Mouse (Mus musculus): ENCODE data around the gene Tent2. TPM values are rescaled to one million over a fixed set of nuclear protein-coding genes. Genes with fewer than 3 reads are reported as not detected.

Tent2 gene
- total RNA-seq, 1 experiment: 27.9 TPM

- TF ChIP-seq HCFC1 (IDR thresholded peaks at IDR 0.05; ENCODE audit: borderline replicate concordance, insufficient read depth, low read length) (no peak), ZNF384 (IDR thresholded peaks at IDR 0.05; ENCODE audit: low read depth, low read length) (no peak), MAFK (IDR thresholded peaks at IDR 0.05; ENCODE audit: insufficient read depth, low read depth, low read length) (no peak), CHD2 (IDR thresholded peaks at IDR 0.05; ENCODE audit: low read depth, low read length) (no peak), ZC3H11A (IDR thresholded peaks at IDR 0.05; ENCODE audit: borderline replicate concordance, low read depth, low read length) (no peak)
These were observed 61.5 kb downstream of the Tent2 start for GRCm38 (mm10) chr13:93130674-93131073.

GRCm38 (mm10) chr13:93128961-93129360, 63.2 kb downstream of the Tent2 start:
- in situ Hi-C loops (cut with MboI; ENCODE audit: low sequenced_read_pairs in 2 of 2, unreplicated experiment in 2 of 2): no loop called here
- no peaks in the 10 kb centered on the region for H3K4me1 ChIP-seq (ENCODE audit: control insufficient read depth in 2 of 2, insufficient read depth in 2 of 2, low read length in 2 of 2, poor library complexity in 1 of 2)
- DNase-seq (ENCODE audit: low read depth, low spot score): no peak

More at GRCm38 (mm10) chr13:93130674-93131073, 61.5 kb downstream of the Tent2 start:
- Histone ChIP-seq H3K9ac (ENCODE audit: insufficient read depth, low read depth, low read length, poor library complexity, severe bottlenecking) (no peak overlapping the region), H3K9me3 (ENCODE audit: control insufficient read depth, insufficient read depth, low read depth, low read length) (no peaks in the 10 kb centered on the region), H3K4me3 (ENCODE audit: insufficient read depth in 1 of 2, low read depth in 1 of 2, low read length in 2 of 2, poor library complexity in 1 of 2, severe bottlenecking in 1 of 2) (no peak overlapping the region), H3K27ac (ENCODE audit: insufficient read depth, low read depth, low read length, poor library complexity, severe bottlenecking) (no peak overlapping the region), H3K36me3 (ENCODE audit: control insufficient read depth, insufficient read depth, low read length, poor library complexity, severe bottlenecking) (no peaks in the 10 kb centered on the region), H3K4me1 (ENCODE audit: control insufficient read depth in 2 of 2, insufficient read depth in 2 of 2, low read length in 2 of 2, poor library complexity in 1 of 2) (no peaks in the 10 kb centered on the region)
- in situ Hi-C loops (cut with MboI; ENCODE audit: low sequenced_read_pairs in 2 of 2, unreplicated experiment in 2 of 2): no loop called here
- DNase-seq (ENCODE audit: low read depth, low spot score): no peak

GRCm38 (mm10) chr13:93128111-93128860, 63.9 kb downstream of the Tent2 start:
- no peaks in the 10 kb centered on the region for H3K36me3 ChIP-seq (ENCODE audit: control insufficient read depth, insufficient read depth, low read length, poor library complexity, severe bottlenecking)
- TF ChIP-seq ZC3H11A (IDR thresholded peaks at IDR 0.05; ENCODE audit: borderline replicate concordance, low read depth, low read length) (no peak), ZNF384 (IDR thresholded peaks at IDR 0.05; ENCODE audit: low read depth, low read length) (no peak), CHD2 (IDR thresholded peaks at IDR 0.05; ENCODE audit: low read depth, low read length) (no peak)
- DNase-seq (ENCODE audit: low read depth, low spot score): no peak
- no peaks in the 10 kb centered on the region for H3K4me1 ChIP-seq (ENCODE audit: control insufficient read depth in 2 of 2, insufficient read depth in 2 of 2, low read length in 2 of 2, poor library complexity in 1 of 2)
- no peak overlapping the region for H3K27ac ChIP-seq (ENCODE audit: insufficient read depth, low read depth, low read length, poor library complexity, severe bottlenecking)
- in situ Hi-C loops (cut with MboI; ENCODE audit: low sequenced_read_pairs in 2 of 2, unreplicated experiment in 2 of 2): no loop called here
- no peak overlapping the region for H3K9ac ChIP-seq (ENCODE audit: insufficient read depth, low read depth, low read length, poor library complexity, severe bottlenecking)
- no peaks in the 10 kb centered on the region for H3K9me3 ChIP-seq (ENCODE audit: control insufficient read depth, insufficient read depth, low read depth, low read length)
- no peak overlapping the region for H3K4me3 ChIP-seq (ENCODE audit: insufficient read depth in 1 of 2, low read depth in 1 of 2, low read length in 2 of 2, poor library complexity in 1 of 2, severe bottlenecking in 1 of 2)

More at GRCm38 (mm10) chr13:93128961-93129360, 63.2 kb downstream of the Tent2 start:
- no peak overlapping the region for H3K9ac ChIP-seq (ENCODE audit: insufficient read depth, low read depth, low read length, poor library complexity, severe bottlenecking)
- TF ChIP-seq ZC3H11A (IDR thresholded peaks at IDR 0.05; ENCODE audit: borderline replicate concordance, low read depth, low read length): no peak
- TF ChIP-seq MAFK (IDR thresholded peaks at IDR 0.05; ENCODE audit: insufficient read depth, low read depth, low read length): no peak
- no peak for TF ChIP-seq HCFC1 (IDR thresholded peaks at IDR 0.05; ENCODE audit: borderline replicate concordance, insufficient read depth, low read length)
- no peak for TF ChIP-seq CHD2 (IDR thresholded peaks at IDR 0.05; ENCODE audit: low read depth, low read length)
- TF ChIP-seq ZNF384 (IDR thresholded peaks at IDR 0.05; ENCODE audit: low read depth, low read length): no peak
- no peak overlapping the region for H3K27ac ChIP-seq (ENCODE audit: insufficient read depth, low read depth, low read length, poor library complexity, severe bottlenecking)
- no peaks in the 10 kb centered on the region for H3K36me3 ChIP-seq (ENCODE audit: control insufficient read depth, insufficient read depth, low read length, poor library complexity, severe bottlenecking)
- H3K9me3 ChIP-seq (ENCODE audit: control insufficient read depth, insufficient read depth, low read depth, low read length): no peaks in the 10 kb centered on the region
- no peak overlapping the region for H3K4me3 ChIP-seq (ENCODE audit: insufficient read depth in 1 of 2, low read depth in 1 of 2, low read length in 2 of 2, poor library complexity in 1 of 2, severe bottlenecking in 1 of 2)

GRCm38 (mm10) chr13:93122321-93122720, 69.9 kb downstream of the Tent2 start:
- no peak for DNase-seq (ENCODE audit: low read depth, low spot score)
- in situ Hi-C loops (cut with MboI; ENCODE audit: low sequenced_read_pairs in 2 of 2, unreplicated experiment in 2 of 2): no loop called here
- H3K9me3 ChIP-seq (ENCODE audit: control insufficient read depth, insufficient read depth, low read depth, low read length): no peaks in the 10 kb centered on the region
- no peaks in the 10 kb centered on the region for H3K36me3 ChIP-seq (ENCODE audit: control insufficient read depth, insufficient read depth, low read length, poor library complexity, severe bottlenecking)
- no peak overlapping the region for H3K27ac ChIP-seq (ENCODE audit: insufficient read depth, low read depth, low read length, poor library complexity, severe bottlenecking)
- H3K4me3 ChIP-seq (ENCODE audit: insufficient read depth in 1 of 2, low read depth in 1 of 2, low read length in 2 of 2, poor library complexity in 1 of 2, severe bottlenecking in 1 of 2): no peak overlapping the region
- no peaks in the 10 kb centered on the region for H3K4me1 ChIP-seq (ENCODE audit: control insufficient read depth in 2 of 2, insufficient read depth in 2 of 2, low read length in 2 of 2, poor library complexity in 1 of 2)
- no peak overlapping the region for H3K9ac ChIP-seq (ENCODE audit: insufficient read depth, low read depth, low read length, poor library complexity, severe bottlenecking)
- TF ChIP-seq HCFC1 (IDR thresholded peaks at IDR 0.05; ENCODE audit: borderline replicate concordance, insufficient read depth, low read length): no peak
- no peak for TF ChIP-seq ZNF384 (IDR thresholded peaks at IDR 0.05; ENCODE audit: low read depth, low read length)
- TF ChIP-seq MAFK (IDR thresholded peaks at IDR 0.05; ENCODE audit: insufficient read depth, low read depth, low read length): no peak
- no peak for TF ChIP-seq CHD2 (IDR thresholded peaks at IDR 0.05; ENCODE audit: low read depth, low read length)
- no peak for TF ChIP-seq ZC3H11A (IDR thresholded peaks at IDR 0.05; ENCODE audit: borderline replicate concordance, low read depth, low read length)
